Comparison of ENCODE assay signal across 28 mouse cellular contexts in genomic region chr16:94345733-94346132, GRCm38 (mm10). TPM values are rescaled to one million over a fixed set of nuclear protein-coding genes. Genes with fewer than 3 reads are reported as not detected.
"Had no signal": no experiment of that assay in that cellular context is flagged by ENCODE, and none has a peak within 500 bp of the region (broad histone marks: within the 10 kb centered on the region; RNA-seq: fewer than 3 reads in every experiment).

No protein-coding gene starts in this region.

- H3K4me1 ChIP-seq: heart, embryonic 15.5 days; intestine, embryonic 15.5 days; liver, embryonic 13.5 days had no signal

- DNase-seq: gastrocnemius, adult 2 months; gastrocnemius, postnatal 10 days; gastrocnemius, postnatal 25 days; heart, adult 2 months; heart, postnatal 14 days; heart, postnatal 4 days; kidney, adult 18-20 months; kidney, adult 8-10 months; kidney, postnatal 10 days; kidney, postnatal 25 days; kidney, postnatal 4 days; left cerebral cortex, postnatal 4 days; liver, embryonic 13.5 days had no signal

- H3K9me3 ChIP-seq: heart, embryonic 13.5 days; heart, embryonic 15.5 days; hindbrain, embryonic 10.5 days; hindbrain, embryonic 12.5 days; intestine, embryonic 15.5 days; limb, embryonic 13.5 days; limb, embryonic 15.5 days; liver, embryonic 13.5 days; liver, embryonic 15.5 days had no signal

- H3K27me3 ChIP-seq: heart, embryonic 13.5 days; heart, embryonic 15.5 days; hindbrain, embryonic 12.5 days; intestine, embryonic 15.5 days; limb, embryonic 13.5 days; limb, embryonic 15.5 days; liver, embryonic 13.5 days had no signal

- H3K4me2 ChIP-seq: heart, embryonic 11.5 days; heart, embryonic 13.5 days; heart, embryonic 15.5 days; hindbrain, embryonic 12.5 days; hindbrain, embryonic 14.5 days; intestine, embryonic 15.5 days; limb, embryonic 13.5 days; limb, embryonic 15.5 days; liver, embryonic 11.5 days; liver, embryonic 13.5 days; liver, embryonic 15.5 days had no signal

- H3K4me3 ChIP-seq: gastrocnemius, adult 2 months; heart, adult 2 months; heart, embryonic 13.5 days; heart, embryonic 15.5 days; hindbrain, embryonic 10.5 days; hindbrain, embryonic 12.5 days; intestine, embryonic 15.5 days; layer of hippocampus, adult 2 months; left cerebral cortex, adult 2 months; limb, embryonic 13.5 days; limb, embryonic 15.5 days; liver, embryonic 13.5 days; liver, embryonic 15.5 days had no signal

- H3K36me3 ChIP-seq: heart, embryonic 13.5 days; heart, embryonic 15.5 days; hindbrain, embryonic 10.5 days; hindbrain, embryonic 12.5 days; intestine, embryonic 15.5 days; limb, embryonic 13.5 days; limb, embryonic 15.5 days; liver, embryonic 13.5 days; liver, embryonic 15.5 days had no signal

- H3K9ac ChIP-seq: heart, embryonic 13.5 days; heart, embryonic 15.5 days; hindbrain, embryonic 12.5 days; hindbrain, embryonic 14.5 days; intestine, embryonic 15.5 days; limb, embryonic 13.5 days; limb, embryonic 15.5 days; liver, embryonic 13.5 days; liver, embryonic 15.5 days had no signal

- H3K27ac ChIP-seq: gastrocnemius, adult 2 months; heart, adult 2 months; heart, embryonic 13.5 days; heart, embryonic 15.5 days; hindbrain, embryonic 10.5 days; hindbrain, embryonic 12.5 days; hindbrain, embryonic 14.5 days; intestine, embryonic 15.5 days; layer of hippocampus, adult 2 months; left cerebral cortex, adult 2 months; limb, embryonic 13.5 days; limb, embryonic 15.5 days; liver, embryonic 13.5 days; liver, embryonic 15.5 days had no signal

RNA-seq across cellular contexts. Expression of gene Ripply3, which starts 17.5 kb away (rescaled TPM):
- total RNA-seq: granulocyte monocyte progenitor cell, adult 5-6 weeks; left cerebral cortex, postnatal 25 days had no signal
